Mouse (Mus musculus) E14TG2a.4 (cell line): ENCODE data around the gene Spg21.

Experiments used
- CTCF ChIP-seq: conservative IDR thresholded peaks from 2 replicates; pipeline ENCODE4 v1.5.1; 2014; ENCODE audit warnings: low read length
- NANOG ChIP-seq: IDR thresholded peaks from 2 replicates; pipeline ENCODE4 v1.6.1; 2014; ENCODE audit warnings: borderline replicate concordance, low read length, mixed read lengths
- POU5F1 ChIP-seq: IDR thresholded peaks from 2 replicates; pipeline ENCODE4 v1.6.1; 2014; ENCODE audit warnings: low read length, borderline replicate concordance

DNA sequence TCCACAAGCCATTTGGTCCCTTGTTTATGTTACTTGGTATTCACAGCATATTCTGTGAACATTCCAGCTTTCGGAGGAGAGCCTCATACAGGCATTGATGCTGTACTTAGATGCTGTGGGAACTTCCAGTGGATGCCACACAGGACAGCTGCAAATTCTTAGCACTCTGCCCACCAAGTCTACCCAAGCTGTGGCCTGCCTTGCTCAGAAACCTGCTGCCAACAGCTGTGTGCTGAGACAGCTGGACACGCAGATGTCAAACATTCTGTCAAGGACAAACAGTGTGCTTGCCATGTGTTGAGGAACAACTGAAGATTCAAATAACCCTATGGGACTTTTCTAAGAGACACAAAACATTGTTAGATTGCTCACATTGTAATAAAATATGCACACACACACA lies 1.8 kb upstream of the Spg21 start:
- TF ChIP-seq CTCF, result no peak
- no peak for TF ChIP-seq NANOG
- TF ChIP-seq POU5F1, result no peak
